Mouse (Mus musculus) megakaryocyte, embryonic 14.5 days (primary cell): ENCODE results near the gene Entpd1.

Source experiments
- FLI1 ChIP-seq: IDR thresholded peaks from 2 replicates; pipeline ENCODE4 v1.6.1; 2012; ENCODE audit warnings: low read length, inconsistent platforms, mixed read lengths
- GATA1 ChIP-seq: IDR thresholded peaks from 3 replicates; pipeline ENCODE4 v1.6.1; 2012; ENCODE audit warnings: mixed read lengths, low read length, inconsistent platforms, borderline replicate concordance

- no peak for TF ChIP-seq FLI1
- no peak for TF ChIP-seq GATA1
Measured at GRCm38 (mm10) chr19:40638582-40638981, 26.4 kb downstream of the Entpd1 start.
